Comparison of ENCODE assay signal across 16 mouse cellular contexts in the genomic region with DNA sequence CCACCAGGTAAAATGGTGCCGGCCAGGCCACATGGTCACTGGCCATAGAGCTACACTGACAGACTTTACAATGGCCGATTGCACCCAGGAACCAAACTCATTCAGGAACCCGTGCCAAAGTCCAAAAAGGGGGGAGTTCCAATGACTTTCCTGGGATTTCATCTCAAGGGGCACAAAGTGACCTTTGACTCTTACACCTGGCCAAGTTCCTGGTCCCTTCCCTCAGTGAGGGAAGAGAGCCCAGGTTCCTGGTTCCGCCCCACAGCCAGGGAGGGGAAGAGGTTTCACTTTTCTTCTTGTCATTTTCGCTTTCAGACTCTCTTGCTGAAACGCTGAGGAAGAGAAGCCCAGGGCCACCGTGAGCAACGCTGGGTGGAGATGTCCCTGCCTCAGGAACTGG. TPM values are rescaled to one million over a fixed set of nuclear protein-coding genes. Genes with fewer than 3 reads are reported as not detected.
DNase-seq lines count a peak whose midpoint lies in the region; ATAC-seq and TF ChIP-seq lines count a peak whose summit lies in the region.
"Had no signal": no experiment of that assay in that cellular context is flagged by ENCODE, and none has a peak within 500 bp of the region (broad histone marks: within the 10 kb centered on the region; RNA-seq: fewer than 3 reads in every experiment).

Slco2a1 (plus strand) TSS at position 251 of the 400 bp plus-strand sequence.

- ATAC-seq in liver, embryonic 11.5 days (replicated peaks; ENCODE audit: low FRiP score) = no peak
- no peak for ATAC-seq in cerebellum, adult (ENCODE audit: insufficient number of reproducible peaks, low FRiP score, low TSS enrichment)

- peaks cover 14% of the 10 kb centered on the region for H3K4me1 ChIP-seq in liver, adult 2 months (ENCODE audit: control insufficient read depth, insufficient read depth, low read length)
- H3K4me1 ChIP-seq in liver, embryonic 11.5 days (replicated peaks; ENCODE audit: control insufficient read depth, insufficient read depth, low read length) = peaks cover 3% of the 10 kb centered on the region; the same call in 1 of the 2 replicates
- H3K4me1 ChIP-seq: megakaryocyte, embryonic 14.5 days had no signal

- H3K4me2 ChIP-seq in liver, embryonic 11.5 days = no peak within 1 kb of the TSS
- H3K4me2 ChIP-seq: heart, embryonic 13.5 days; hindbrain, embryonic 15.5 days had no signal

- 31% methylated on average over 8 of the region's 8 CpGs for WGBS in liver, adult 2 months
- WGBS in liver, embryonic 11.5 days = 77% methylated on average over 8 of the region's 8 CpGs
- 32% methylated on average over 8 of the region's 8 CpGs for WGBS in large intestine, adult 2 months

- DNase-seq in liver, adult 2 months (ENCODE audit: extremely low read depth, low read depth, low spot score) = peak; percentile 89
- no peak for DNase-seq in liver, embryonic 11.5 days (ENCODE audit: low spot score)
- peak; percentile 33 for DNase-seq in A20 (ENCODE audit: low read depth, low spot score)
- DNase-seq in gonadal fat pad, adult 2 months (ENCODE audit: low read depth) = no peak
- peak; percentile 96 for DNase-seq in large intestine, adult 2 months (ENCODE audit: low read depth, low spot score)
- no peak for DNase-seq in cerebellum, postnatal 25 days
- DNase-seq in left cerebral cortex, postnatal 14 days (ENCODE audit: low spot score in 2 of 2) = no peak
- DNase-seq: adrenal gland, adult 8-10 months; cerebellum, adult 11 months; layer of hippocampus, adult 9-11 months; right cerebral cortex, adult 18-20 months had no signal

- H3K79me2 ChIP-seq in liver, adult 2 months (ENCODE audit: control insufficient read depth, insufficient read depth, low read length) = no peaks in the 10 kb centered on the region

- intact Hi-C loops in left cerebral cortex, postnatal 14 days (cut with DNase I) = no loop called here

- no peaks in the 10 kb centered on the region for H3K9me3 ChIP-seq in liver, embryonic 11.5 days (ENCODE audit: control insufficient read depth, low read length)
- H3K9me3 ChIP-seq: forebrain, embryonic 10.5 days; heart, embryonic 13.5 days; hindbrain, embryonic 15.5 days had no signal

- peak within 1 kb of the TSS; percentile 73 for H3K27ac ChIP-seq in liver, adult 2 months (replicated peaks; ENCODE audit: insufficient read depth, low read depth, low read length)
- no peak within 1 kb of the TSS for H3K27ac ChIP-seq in liver, embryonic 11.5 days (ENCODE audit: low read depth, low read length)
- H3K27ac ChIP-seq: forebrain, embryonic 10.5 days; heart, embryonic 13.5 days had no signal

- H3K36me3 ChIP-seq in liver, adult 2 months (ENCODE audit: control insufficient read depth, insufficient read depth, low read length) = no peaks in the 10 kb centered on the region
- no peaks in the 10 kb centered on the region for H3K36me3 ChIP-seq in liver, embryonic 11.5 days (ENCODE audit: control insufficient read depth, insufficient read depth, low read length)
- H3K36me3 ChIP-seq: forebrain, embryonic 10.5 days; heart, embryonic 13.5 days; hindbrain, embryonic 15.5 days had no signal

- H3K27me3 ChIP-seq in liver, adult 2 months (ENCODE audit: control insufficient read depth, insufficient read depth, low read length) = no peaks in the 10 kb centered on the region
- H3K27me3 ChIP-seq in liver, embryonic 11.5 days (replicated peaks; ENCODE audit: control insufficient read depth, insufficient read depth, low read length) = no peaks in the 10 kb centered on the region
- H3K27me3 ChIP-seq: heart, embryonic 13.5 days; hindbrain, embryonic 15.5 days; megakaryocyte, embryonic 14.5 days had no signal

- H3K4me3 ChIP-seq in liver, adult 2 months (ENCODE audit: insufficient read depth, low read depth, low read length) = peak within 1 kb of the TSS; percentile 43
- no peak within 1 kb of the TSS for H3K4me3 ChIP-seq in liver, embryonic 11.5 days (ENCODE audit: low read depth, low read length)
- H3K4me3 ChIP-seq: forebrain, embryonic 10.5 days; heart, embryonic 13.5 days; hindbrain, embryonic 15.5 days; megakaryocyte, embryonic 14.5 days had no signal

- no peak for TF ChIP-seq CTCF in liver, adult 2 months (IDR thresholded peaks at IDR 0.05; ENCODE audit: low read depth, low read length)

- no peak for TF ChIP-seq POLR2A in liver, adult 2 months (IDR thresholded peaks at IDR 0.05; ENCODE audit: extremely low read depth, insufficient read depth, low read length)

- peak within 1 kb of the TSS; percentile 38 for H3K9ac ChIP-seq in liver, adult 2 months (ENCODE audit: low read depth, low read length)
- no peak within 1 kb of the TSS for H3K9ac ChIP-seq in liver, embryonic 11.5 days (ENCODE audit: low read depth, low read length)
- H3K9ac ChIP-seq: heart, embryonic 13.5 days; hindbrain, embryonic 15.5 days had no signal

RNA-seq across cellular contexts. Expression of gene Slco2a1, which starts in this region (rescaled TPM):
- total RNA-seq in liver, adult 2 months (2014; rRNA removed) = 8.9 and 20.7 TPM in 2 replicates
- polyA plus RNA-seq in liver, adult 2 months (2012; rRNA removed) = 43.1 and 55.5 TPM in 2 replicates
- polyA plus RNA-seq in liver, embryonic 11.5 days (2014; fragmentation: Nextera tagmentation; extraction: Ambion mirVana) = 1.7 and 2.4 TPM in 2 replicates
- 36.8 and 61.6 TPM in 2 replicates for polyA plus RNA-seq in gonadal fat pad, adult 2 months (2012; rRNA removed)
- 22.1 and 47.9 TPM in 2 replicates for polyA plus RNA-seq in large intestine, adult 2 months (2012; rRNA removed)
- 1 to 10 TPM; 1.5 to 2.3 TPM for total RNA-seq in left cerebral cortex, postnatal 14 days (2021)

Comparison
In these comparisons a context has a peak if more than half of its experiments do, and no peak if none do; other contexts are left out.
1. DNase-seq: peak in liver, adult 2 months (single experiment), A20 (single experiment) and large intestine, adult 2 months (single experiment); none in liver, embryonic 11.5 days (single experiment), gonadal fat pad, adult 2 months (single experiment), cerebellum, postnatal 25 days (0 of 2) and left cerebral cortex, postnatal 14 days (0 of 2).